Mouse (Mus musculus) limb, embryonic 15.5 days (tissue): ENCODE results near the gene Hs6st1. TPM values are rescaled to one million over a fixed set of nuclear protein-coding genes. Genes with fewer than 3 reads are reported as not detected.

Experiments
- ATAC-seq: fragments of 200-750 bp; cut with Nextera tagmentation; 2 replicates; pipeline ENCODE4 v1.8.0; 2017; ENCODE audit warnings: low read depth, moderate TSS enrichment; ENCODE audit not compliant: insufficient number of reproducible peaks, low FRiP score, low TSS enrichment
- H3K27ac ChIP-seq: fragments of 300-500 bp; sonication (generic); 2 replicates; pipeline ENCODE4 v1.5.1; 2015; ENCODE audit warnings: moderate library complexity, mild to moderate bottlenecking, inconsistent platforms
- H3K27me3 ChIP-seq: fragments of 300-500 bp; sonication (generic); 2 replicates; pipeline ENCODE4 v1.6.1; 2015; ENCODE audit warnings: inconsistent platforms
- H3K36me3 ChIP-seq: fragments of 300-500 bp; sonication (generic); 2 replicates; pipeline ENCODE4 v1.6.1; 2015; ENCODE audit warnings: inconsistent platforms
- H3K4me1 ChIP-seq: fragments of 300-500 bp; sonication (generic); 2 replicates; pipeline ENCODE4 v1.6.1; 2015; ENCODE audit warnings: inconsistent platforms
- H3K4me2 ChIP-seq: fragments of 300-500 bp; sonication (generic); 2 replicates; pipeline ENCODE4 v1.6.1; 2015; ENCODE audit warnings: mild to moderate bottlenecking, inconsistent platforms
- H3K4me3 ChIP-seq: fragments of 300-500 bp; sonication (generic); 2 replicates; pipeline ENCODE4 v1.5.1; 2015; ENCODE audit warnings: mild to moderate bottlenecking, inconsistent platforms
- H3K9ac ChIP-seq: fragments of 300-500 bp; sonication (generic); 2 replicates; pipeline ENCODE4 v1.6.1; 2015; ENCODE audit warnings: inconsistent platforms
- H3K9me3 ChIP-seq: fragments of 300-500 bp; sonication (generic); 2 replicates; pipeline ENCODE4 v1.6.1; 2016; ENCODE audit warnings: inconsistent platforms
- whole genome bisulfite sequencing: fragments of 180-500 bp; shearing (Covaris S2); methylation state at CpG from one replicate; pipeline ENCODE4 v1.1.7; 2015; 5-methylcytosine and 5-hydroxymethylcytosine counted together
- microRNA-seq: library from miRNA; unstranded; fragments of <30 nt; microRNA quantifications from one replicate; pipeline ENCODE4, GENCODE M21; 2016
- polyA plus RNA-seq: library from polyadenylated mRNA; unstranded; fragments of >200 nt; fragmentation: Nextera tagmentation; extraction: Ambion mirVana; gene quantifications from 2 replicates; pipeline ENCODE4 v1.2.1, GENCODE M21; 2015

The Hs6st1 gene
- polyA plus RNA-seq, 1 experiment from 2014 or later, result 6.5 TPM

DNA sequence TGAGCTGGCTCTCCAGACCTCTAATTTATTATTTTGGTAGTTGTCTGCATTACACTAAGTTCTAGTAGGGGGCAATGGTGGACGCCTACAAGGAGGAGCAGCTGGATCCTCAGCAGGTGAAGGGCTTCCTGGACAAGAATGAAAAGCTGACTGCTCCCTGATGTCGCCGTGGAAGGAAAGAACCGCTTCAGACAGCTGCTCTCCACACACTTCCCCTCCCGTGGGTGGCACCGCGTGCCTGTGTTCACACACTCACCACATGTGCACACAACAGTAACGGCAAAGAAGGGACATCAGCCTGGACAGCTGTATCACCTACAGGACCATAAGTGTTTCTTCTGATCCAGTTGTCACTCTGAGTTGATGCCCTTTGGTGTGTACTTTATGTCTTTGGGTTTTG, 64.8 kb downstream of the Hs6st1 start:
- Histone ChIP-seq H3K36me3 (no peaks in the 10 kb centered on the region), H3K4me1 (0 out of 2 replicates have a peak, but pooled peaks cover 2% of the 10 kb centered on the region), H3K9me3 (no peaks in the 10 kb centered on the region), H3K4me2 (no peak overlapping the region), H3K4me3 (no peak overlapping the region), H3K27ac (no peak overlapping the region), H3K9ac (no peak overlapping the region), H3K27me3 (no peaks in the 10 kb centered on the region)
- 77% methylated on average over 8 of the region's 8 CpGs for WGBS
- no peak for ATAC-seq

DNA sequence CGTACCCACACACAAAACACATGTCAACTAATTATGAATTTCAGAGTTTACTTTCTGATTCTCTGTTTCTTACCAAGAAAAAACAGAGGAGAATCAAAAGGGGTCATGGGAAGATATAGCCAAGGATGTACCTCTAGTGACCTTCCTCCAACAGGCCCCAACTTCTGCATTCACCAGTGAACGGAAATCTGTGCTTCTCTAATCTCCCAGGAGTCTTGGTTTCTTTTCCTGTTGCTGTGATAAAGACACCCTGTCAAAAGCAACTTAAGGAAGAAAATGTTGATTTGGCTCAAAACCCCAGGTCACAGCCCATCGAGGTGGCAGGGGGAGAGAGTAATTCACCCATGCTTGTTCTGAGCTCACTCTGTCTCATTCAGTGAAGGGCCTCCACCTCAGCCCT, 65.4 kb downstream of the Hs6st1 start:
- 75% methylated on average over 3 of the region's 3 CpGs for WGBS
- H3K27ac ChIP-seq, result no peak overlapping the region
- H3K27me3 ChIP-seq, result no peaks in the 10 kb centered on the region
- H3K36me3 ChIP-seq, result no peaks in the 10 kb centered on the region
- H3K4me1 ChIP-seq, result 0 out of 2 replicates have a peak, but pooled peaks cover 2% of the 10 kb centered on the region
- no peak overlapping the region for H3K4me3 ChIP-seq
- H3K4me2 ChIP-seq, result no peak overlapping the region
- no peaks in the 10 kb centered on the region for H3K9me3 ChIP-seq
- no peak for ATAC-seq
- no peak overlapping the region for H3K9ac ChIP-seq

DNA sequence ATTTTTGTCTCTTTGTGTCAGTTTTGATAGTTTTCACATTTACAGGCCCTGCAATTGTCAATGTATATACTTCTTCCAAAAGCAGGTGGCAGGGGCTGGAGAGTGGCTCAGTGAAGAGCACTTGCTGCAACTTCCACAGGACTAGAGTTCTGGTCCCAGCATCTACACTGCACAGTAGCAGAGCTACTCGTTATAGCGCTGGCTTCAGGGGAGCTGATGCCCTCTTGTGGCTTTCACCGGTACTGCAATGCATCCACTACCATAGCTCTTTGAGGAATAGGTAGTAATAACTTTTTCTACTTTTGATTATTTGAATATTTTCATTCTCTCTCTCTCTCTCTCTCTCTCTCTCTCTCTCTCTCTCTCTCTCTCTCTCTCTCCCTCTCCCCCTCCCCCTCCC, 66.4 kb downstream of the Hs6st1 start:
- WGBS, result 1% methylated on average over 3 of the region's 3 CpGs
- H3K27me3 ChIP-seq, result no peaks in the 10 kb centered on the region

DNA sequence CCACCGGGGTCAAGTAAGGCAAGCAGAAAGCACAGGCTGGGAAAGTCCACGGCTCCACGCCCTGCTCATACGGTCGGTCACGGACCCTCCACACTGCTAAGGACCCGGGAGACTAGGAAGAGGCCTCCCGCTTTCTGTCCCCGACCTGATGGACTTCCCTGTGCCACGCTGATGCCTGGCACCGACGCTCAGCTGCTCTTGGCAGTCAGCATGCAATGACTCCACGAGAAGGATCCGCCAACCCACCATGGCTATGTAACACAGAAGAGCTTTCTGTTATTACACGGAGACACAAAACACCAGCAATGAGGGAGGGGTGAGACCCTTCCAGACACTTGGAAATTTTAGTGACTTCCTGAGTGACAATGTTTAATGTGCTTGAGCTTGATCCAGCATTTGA, 72.1 kb downstream of the Hs6st1 start:
- 94% methylated on average over 15 of the region's 15 CpGs for WGBS
- Histone ChIP-seq H3K4me2 (no peak overlapping the region), H3K9me3 (no peaks in the 10 kb centered on the region), H3K9ac (no peak overlapping the region), H3K27ac (no peak overlapping the region), H3K36me3 (peaks cover 27% of the 10 kb centered on the region), H3K4me3 (no peak overlapping the region), H3K4me1 (no peaks in the 10 kb centered on the region), H3K27me3 (no peaks in the 10 kb centered on the region)
- no peak for ATAC-seq

More for the DNA sequence above, 66.4 kb downstream of the Hs6st1 start:
- no peak for ATAC-seq
- H3K9ac ChIP-seq, result no peak overlapping the region
- no peak overlapping the region for H3K27ac ChIP-seq
- H3K36me3 ChIP-seq, result no peaks in the 10 kb centered on the region
- H3K9me3 ChIP-seq, result no peaks in the 10 kb centered on the region
- H3K4me1 ChIP-seq, result 0 out of 2 replicates have a peak, but pooled peaks cover 2% of the 10 kb centered on the region
- no peak overlapping the region for H3K4me2 ChIP-seq
- H3K4me3 ChIP-seq, result no peak overlapping the region

GRCm38 (mm10) chr1:36145050-36145449, 76.8 kb downstream of the Hs6st1 start:
- 17% methylated on average over 1 of the region's 1 CpGs for WGBS
- H3K9me3 ChIP-seq, result no peaks in the 10 kb centered on the region
- H3K27ac ChIP-seq, result no peak overlapping the region
- no peak overlapping the region for H3K4me3 ChIP-seq
- H3K27me3 ChIP-seq, result no peaks in the 10 kb centered on the region
- no peak for ATAC-seq
- no peak overlapping the region for H3K9ac ChIP-seq
- H3K4me1 ChIP-seq, result no peaks in the 10 kb centered on the region
- no peak overlapping the region for H3K4me2 ChIP-seq
- H3K36me3 ChIP-seq, result peaks cover 69% of the 10 kb centered on the region

- Histone ChIP-seq H3K27me3 (no peaks in the 10 kb centered on the region), H3K9me3 (no peaks in the 10 kb centered on the region), H3K36me3 (peaks cover 84% of the 10 kb centered on the region), H3K4me3 (no peak overlapping the region), H3K4me2 (no peak overlapping the region), H3K4me1 (no peaks in the 10 kb centered on the region), H3K27ac (no peak overlapping the region), H3K9ac (no peak overlapping the region)
- 64% methylated on average over 2 of the region's 2 CpGs for WGBS
- ATAC-seq, result no peak
These were observed 80.6 kb downstream of the Hs6st1 start for GRCm38 (mm10) chr1:36148809-36149208.

DNA sequence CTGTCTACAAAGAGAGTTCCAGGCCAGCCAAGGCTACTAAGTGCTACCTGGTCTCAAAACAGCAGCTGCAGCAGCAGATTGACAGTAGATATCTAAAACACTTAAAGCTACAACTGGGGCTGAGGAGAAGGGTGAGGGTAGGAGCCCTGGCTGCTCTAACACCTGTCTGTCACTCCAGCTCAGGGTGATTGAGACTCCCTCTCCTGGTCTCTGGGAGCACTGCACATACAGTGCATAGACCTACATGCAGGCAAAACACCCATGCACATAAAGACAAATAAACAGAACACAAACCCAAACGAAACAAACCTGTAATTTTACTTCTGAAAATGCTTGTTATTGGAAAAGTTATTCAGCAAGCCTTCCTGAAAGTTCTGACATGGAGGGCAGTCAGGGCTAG, 81.2 kb downstream of the Hs6st1 start:
- H3K9ac ChIP-seq, result no peak overlapping the region
- H3K4me2 ChIP-seq, result no peak overlapping the region
- 60% methylated on average over 1 of the region's 1 CpGs for WGBS
- H3K27me3 ChIP-seq, result no peaks in the 10 kb centered on the region
- H3K27ac ChIP-seq, result no peak overlapping the region
- H3K4me1 ChIP-seq, result no peaks in the 10 kb centered on the region
- H3K9me3 ChIP-seq, result no peaks in the 10 kb centered on the region
- H3K36me3 ChIP-seq, result peaks cover 84% of the 10 kb centered on the region
- no peak for ATAC-seq
- H3K4me3 ChIP-seq, result no peak overlapping the region

Small RNA genes lying within 50 kb of the gene (microRNA-seq; reads per million reads assigned to microRNA genes)
- 1.0 reads per million for gene Mir6897

Other genes starting within 250 kb of the Hs6st1 start
- gene Uggt1, start 176.3 kb downstream of the Hs6st1 start, polyA plus RNA-seq, result 52.2 and 57.2 TPM in 2 replicates
- gene Neurl3, start 206.3 kb downstream of the Hs6st1 start, polyA plus RNA-seq, result 1.7 and 2.4 TPM in 2 replicates
- 12.0 and 13.5 TPM in 2 replicates for gene Arid5a, start 239.3 kb downstream of the Hs6st1 start, polyA plus RNA-seq